Mouse (Mus musculus) WW6 (cell line): ENCODE results near the gene Tnfrsf19.

Experiments
- DNase-seq: peaks from one replicate; pipeline ENCODE4 v3.0.0-alpha.2; 2013; ENCODE audit warnings: low read depth, low spot score

Gene Tnfrsf19

DNA sequence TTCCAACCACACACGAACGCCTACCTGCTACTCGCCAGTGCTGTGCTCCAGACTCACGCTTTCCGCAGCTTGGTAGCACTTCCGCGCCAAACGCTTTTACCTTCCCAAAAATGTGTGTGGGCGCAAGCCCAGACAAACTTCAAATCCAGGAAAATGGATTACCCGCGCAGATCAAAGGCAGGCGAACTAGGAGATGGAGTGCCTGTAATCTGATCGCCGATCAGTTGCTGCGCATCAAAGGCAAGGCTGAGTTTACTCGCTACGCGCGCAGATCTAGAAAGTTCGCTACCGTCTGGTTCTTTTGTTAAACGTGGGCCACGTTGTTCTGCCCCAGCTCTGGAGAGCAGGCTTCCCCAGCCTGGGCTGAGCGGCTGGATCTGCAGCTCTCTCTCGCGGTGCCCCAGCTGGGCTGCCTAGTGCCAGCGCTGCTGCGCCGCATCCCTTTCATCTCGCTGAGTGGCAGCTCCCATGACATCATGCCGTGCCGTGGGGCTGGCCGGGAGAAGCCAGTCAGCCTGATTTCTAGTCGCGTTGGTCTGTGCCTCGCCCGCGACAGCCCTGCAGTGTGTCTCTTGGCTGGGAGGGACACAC is at the start of gene Tnfrsf19:
TSS of gene Tnfrsf19 (minus strand) at position 400 of the 591 bp plus-strand sequence.
- DNase-seq: peak; percentile 63

- DNase-seq: no peak
These were observed 45.8 kb upstream of the Tnfrsf19 start for GRCm38 (mm10) chr14:61092073-61092472.

DNA sequence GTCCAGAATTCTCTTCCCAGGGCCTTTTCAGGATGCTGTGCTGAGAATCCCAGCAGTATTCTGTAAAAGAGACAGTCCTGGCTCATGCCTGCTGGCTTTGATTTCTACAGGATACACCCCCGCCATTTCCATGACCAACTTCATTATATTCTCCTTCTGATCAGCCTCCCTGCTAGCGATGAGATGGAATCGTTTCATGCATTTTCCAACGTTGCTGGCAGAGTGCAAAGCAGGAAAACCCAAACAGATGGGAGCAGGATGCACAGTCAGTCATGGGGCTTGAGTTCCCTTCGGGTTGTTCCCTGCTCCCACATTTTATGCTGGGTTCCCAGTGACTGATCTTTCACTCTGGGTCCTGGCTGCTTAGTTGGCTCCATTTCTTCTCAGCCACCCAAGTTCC is 44.7 kb upstream of the Tnfrsf19 start:
- no peak for DNase-seq

- no peak for DNase-seq
These were observed 41.9 kb upstream of the Tnfrsf19 start for GRCm38 (mm10) chr14:61088187-61088586.

GRCm38 (mm10) chr14:61085325-61085724 is 39.0 kb upstream of the Tnfrsf19 start:
- DNase-seq: no peak

GRCm38 (mm10) chr14:61069555-61069954 is 23.3 kb upstream of the Tnfrsf19 start:
- DNase-seq: no peak

- DNase-seq: no peak
These were observed 15.4 kb upstream of the Tnfrsf19 start for GRCm38 (mm10) chr14:61061729-61062128.

DNA sequence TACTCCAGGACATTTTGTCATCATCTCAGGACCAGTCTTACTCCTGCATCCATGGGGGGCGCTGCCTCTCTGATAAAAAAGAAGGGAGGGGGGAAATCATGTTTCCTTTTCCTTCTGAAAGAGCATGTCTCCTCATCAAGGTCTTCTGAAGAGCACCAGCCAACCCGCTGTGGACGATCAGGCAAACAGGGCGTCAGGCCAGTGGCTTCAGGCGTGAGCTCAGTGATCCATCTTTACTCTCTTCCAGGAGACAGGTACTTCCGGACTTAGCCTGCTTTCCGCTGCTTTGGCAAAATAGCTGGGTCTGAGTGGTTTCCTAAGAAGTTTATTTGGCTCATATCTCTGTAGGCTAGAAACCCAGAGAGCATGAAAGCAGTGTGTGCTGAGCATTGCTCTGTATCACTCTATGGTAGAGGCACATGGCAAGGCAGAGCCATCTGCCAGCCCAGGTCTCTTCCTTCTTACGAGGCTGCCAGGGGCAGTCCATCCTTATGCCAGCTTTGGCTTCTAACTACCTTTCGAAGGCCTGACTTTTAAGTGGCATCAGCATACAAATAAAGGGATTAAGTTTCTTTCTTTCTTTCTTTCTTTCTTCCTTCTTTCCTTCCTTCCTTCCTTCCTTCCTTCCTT is 13.1 kb upstream of the Tnfrsf19 start:
- no peak for DNase-seq

- DNase-seq: no peak
These were observed 10.7 kb upstream of the Tnfrsf19 start for GRCm38 (mm10) chr14:61056962-61057361.

- no peak for DNase-seq
These were observed 10.2 kb upstream of the Tnfrsf19 start for GRCm38 (mm10) chr14:61056445-61056844.

- DNase-seq: no peak
These were observed 9.6 kb upstream of the Tnfrsf19 start for GRCm38 (mm10) chr14:61055864-61056263.

GRCm38 (mm10) chr14:61052163-61052562 is 5.9 kb upstream of the Tnfrsf19 start:
- no peak for DNase-seq

DNA sequence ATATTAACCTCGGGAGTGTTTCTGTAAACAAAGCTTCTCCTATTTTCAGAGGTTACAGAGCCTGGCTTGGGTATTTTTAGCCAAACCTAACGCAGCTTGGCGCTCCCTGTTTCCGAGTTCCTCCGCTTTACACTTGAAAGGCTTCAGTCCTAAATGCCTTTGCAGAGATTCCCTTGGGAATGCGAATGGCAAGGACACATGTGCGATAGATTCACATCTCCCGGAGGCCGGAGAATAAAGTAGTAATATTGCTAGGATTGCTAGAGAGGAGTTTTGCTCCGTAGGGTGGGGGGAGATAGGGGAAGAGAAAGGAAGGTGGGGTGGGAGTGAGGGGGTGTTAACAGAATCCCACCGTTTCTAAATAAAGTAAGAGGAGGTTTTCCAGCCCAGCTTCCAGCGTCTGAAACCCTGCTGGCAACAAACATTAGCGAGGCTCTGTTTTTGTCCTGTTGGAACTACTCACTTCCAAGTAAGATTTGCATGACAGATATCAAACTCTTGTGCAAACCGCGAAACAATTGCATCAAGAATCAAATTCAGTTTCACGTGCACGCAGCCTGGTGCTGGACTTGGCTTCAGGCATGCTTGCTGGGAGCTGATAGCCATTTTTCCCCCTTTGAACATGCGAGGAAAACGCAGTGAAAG is 722 bp downstream of the Tnfrsf19 start:
- DNase-seq: no peak

DNA sequence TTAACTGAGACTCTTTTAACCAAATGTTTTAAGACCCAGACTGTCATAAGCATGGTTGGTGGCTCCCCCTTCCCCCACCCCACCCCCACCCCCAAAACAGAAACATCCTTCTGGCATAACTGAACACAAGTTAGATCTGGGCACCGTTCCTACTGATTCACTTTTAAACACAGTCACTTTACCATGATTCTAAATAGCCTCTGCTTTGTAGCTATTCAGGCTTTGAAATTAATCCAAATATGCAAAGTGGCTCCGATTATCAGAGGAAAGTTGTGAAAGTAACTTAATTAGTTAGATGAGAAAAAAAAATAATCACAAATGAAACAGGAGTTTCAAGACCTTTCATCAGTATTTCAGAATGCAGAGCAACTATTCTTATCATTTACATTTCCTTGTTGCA is 2.0 kb downstream of the Tnfrsf19 start:
- DNase-seq: no peak

- no peak for DNase-seq
These were observed 2.6 kb downstream of the Tnfrsf19 start for GRCm38 (mm10) chr14:61043511-61044310.

DNA sequence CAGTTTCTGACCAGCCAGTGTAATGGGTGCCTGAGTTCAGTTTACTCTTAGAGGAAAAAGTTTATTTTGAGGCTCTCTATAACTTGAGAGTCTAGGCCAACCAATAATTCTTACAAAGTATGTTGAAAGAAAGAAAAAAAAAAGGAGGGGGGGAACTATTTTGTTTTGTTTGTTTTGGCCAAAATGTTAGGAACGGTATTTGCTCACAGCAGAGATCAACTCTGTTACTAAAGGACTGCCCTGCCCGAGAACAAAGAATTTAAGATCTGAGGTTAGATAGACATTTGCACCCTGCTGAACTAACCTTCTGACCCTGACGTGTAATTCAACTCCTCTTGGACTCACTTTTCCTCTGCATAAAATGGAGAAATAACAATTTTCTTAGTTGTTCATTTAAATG is 4.0 kb downstream of the Tnfrsf19 start:
- DNase-seq: no peak

- DNase-seq: no peak
These were observed 6.1 kb downstream of the Tnfrsf19 start for GRCm38 (mm10) chr14:61040236-61040635.

DNA sequence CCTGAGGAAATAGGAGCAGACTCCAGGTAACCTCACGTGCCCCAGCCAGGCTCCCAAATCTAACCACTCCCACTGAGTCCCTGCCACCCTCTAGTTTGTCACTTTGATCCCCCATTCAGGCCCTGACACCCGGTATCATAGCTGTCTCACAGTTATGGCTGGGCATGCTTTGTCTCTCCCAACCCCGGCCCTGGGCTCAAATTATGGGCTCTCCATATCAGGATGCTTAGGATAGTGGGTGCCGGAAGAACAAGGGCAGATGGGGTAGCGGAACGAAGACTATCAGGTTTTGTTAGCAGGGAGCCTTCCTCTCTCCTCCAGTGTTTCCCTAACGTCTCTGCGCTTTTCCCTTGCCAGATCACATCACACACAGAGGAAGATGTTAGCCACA is 8.2 kb downstream of the Tnfrsf19 start:
- DNase-seq: no peak

DNA sequence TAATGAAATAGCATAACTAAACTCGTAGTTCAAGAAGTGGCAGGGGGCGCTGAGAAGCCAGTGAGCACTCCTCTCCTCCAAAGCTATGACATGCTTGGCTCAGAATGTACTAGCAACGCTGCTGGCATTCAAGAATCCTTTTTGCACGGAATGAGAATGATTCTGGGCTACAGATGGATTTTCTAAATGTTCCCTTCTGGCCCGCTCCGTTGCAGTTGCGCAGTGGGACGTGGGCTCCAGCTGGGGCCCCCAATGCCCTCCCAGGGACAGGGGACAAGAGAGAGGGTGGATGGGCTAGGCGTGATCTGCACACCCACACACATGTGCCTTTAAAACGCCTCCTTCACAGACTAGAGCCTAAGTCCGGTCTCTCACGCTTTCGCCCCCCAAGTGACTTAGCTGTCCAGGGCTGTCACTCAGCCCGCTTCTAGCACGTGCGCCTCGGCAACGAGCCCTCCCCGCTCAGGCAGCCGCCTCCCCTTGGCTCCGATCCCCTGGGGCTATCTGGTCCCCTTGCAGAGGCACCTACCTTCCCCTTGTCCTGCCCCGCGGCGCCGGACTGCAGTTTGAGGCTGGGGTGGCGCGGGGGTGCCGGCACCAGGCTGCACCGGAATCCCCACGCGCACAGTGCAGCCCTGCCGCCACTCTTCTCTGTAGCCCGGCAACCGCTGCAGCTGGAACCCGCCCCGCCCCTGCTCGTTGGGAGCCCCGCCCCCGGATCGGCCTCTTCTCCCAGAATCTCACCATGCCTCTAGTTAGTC is 8.8 kb downstream of the Tnfrsf19 start:
- peak; percentile 47 for DNase-seq

- no peak for DNase-seq
These were observed 15.9 kb downstream of the Tnfrsf19 start for GRCm38 (mm10) chr14:61030366-61030765.

DNA sequence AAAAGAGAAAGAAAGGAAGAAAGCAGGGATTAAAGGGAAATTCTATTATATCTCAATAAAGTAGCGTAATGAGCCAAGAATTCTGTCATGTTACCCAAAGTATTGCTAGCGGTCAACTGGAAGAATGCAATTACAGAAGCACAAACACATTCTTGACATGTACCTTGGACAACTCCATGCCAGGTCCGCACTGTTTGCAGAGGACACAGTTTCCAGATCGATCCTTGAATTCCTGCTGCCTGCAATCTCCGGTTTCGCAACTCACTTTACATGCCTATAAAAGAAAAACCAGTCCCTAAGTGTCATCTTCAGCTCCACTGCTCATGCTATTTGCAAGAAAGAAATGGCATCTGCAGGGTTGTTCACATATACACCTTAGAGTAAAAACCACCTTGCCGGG is 22.3 kb downstream of the Tnfrsf19 start:
- DNase-seq: no peak

DNA sequence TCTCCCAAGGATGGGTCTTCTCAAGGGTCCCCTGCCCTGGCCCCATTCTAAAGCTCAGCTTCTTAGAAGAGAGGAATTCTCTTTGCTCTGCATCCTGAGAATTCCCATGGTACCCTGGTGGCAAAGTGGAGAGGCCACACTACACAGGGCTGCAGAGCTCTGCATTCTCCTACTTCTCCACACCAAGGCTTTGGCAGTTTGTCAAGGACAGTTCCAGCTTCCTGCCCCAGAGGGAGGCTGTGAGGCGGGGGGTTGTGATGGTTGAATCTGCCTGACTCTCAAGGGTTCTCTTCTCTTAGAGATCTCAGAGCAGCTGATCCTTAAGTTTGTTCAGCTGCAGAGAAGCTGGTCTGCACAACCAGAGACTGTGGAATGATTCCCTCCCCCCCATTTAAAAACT is 23.9 kb downstream of the Tnfrsf19 start:
- DNase-seq: no peak
